Mouse (Mus musculus) A20 (cell line): Measurements from ENCODE around the gene Zfyve28.

Source experiments
- DNase-seq: peaks from one replicate; pipeline ENCODE4 v3.0.0-alpha.2; 2011; ENCODE audit warnings: low read depth, low spot score

Gene Zfyve28

DNA sequence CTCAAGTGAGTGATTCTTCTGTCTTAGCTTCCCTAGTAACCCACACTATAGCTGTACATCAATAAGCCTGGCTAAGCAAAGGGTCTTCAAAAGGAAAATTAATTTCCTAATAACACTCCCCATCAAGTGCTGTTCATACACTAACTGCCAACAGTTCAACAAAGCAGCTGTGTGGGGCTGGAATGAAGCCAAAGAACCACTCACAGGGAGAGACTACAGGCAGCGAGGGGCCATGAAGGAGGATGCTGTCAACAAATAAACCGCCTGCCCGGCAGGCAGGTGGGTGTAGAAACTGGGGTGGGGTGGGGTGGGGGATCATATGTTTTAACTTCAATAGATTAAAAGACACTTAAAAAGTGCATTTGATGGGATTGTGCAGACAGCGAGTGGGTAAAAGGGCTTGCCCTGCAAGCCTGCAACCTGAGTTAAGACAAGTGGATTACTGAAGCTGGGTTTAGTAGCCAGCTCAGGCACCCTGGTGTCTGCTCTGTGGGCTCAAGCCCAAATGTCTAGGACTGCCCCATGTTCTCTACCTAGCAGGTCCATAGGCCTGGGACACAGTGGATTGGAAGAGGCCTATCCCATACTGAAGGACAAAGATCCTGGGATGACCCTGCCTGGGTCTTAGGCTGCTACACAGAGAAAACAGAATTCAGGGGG, 35.8 kb downstream of the Zfyve28 start:
- DNase-seq, result no peak

DNA sequence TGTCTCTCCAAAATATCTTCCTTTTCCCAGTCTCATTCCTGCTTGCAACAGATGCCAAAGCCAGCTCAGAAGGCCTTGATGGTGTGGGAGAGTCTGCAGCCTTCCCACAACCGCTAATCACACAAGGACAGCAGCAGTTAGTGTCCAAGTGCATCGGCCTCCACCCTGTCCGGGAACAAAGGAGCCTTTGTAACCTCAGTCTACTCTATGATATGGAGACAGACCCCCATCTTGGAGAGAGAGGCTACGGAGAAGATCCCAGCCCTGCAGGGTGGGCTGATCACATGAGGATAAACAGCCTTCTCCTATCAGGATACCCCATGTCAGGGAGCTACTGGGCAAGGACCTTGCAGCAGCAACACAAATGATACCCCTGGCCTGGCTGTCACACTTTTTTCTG, 36.5 kb downstream of the Zfyve28 start:
- DNase-seq, result no peak

GRCm38 (mm10) chr5:34250090-34250489, 38.2 kb downstream of the Zfyve28 start:
- no peak for DNase-seq

GRCm38 (mm10) chr5:34249132-34249531, 39.1 kb downstream of the Zfyve28 start:
- DNase-seq, result no peak

DNA sequence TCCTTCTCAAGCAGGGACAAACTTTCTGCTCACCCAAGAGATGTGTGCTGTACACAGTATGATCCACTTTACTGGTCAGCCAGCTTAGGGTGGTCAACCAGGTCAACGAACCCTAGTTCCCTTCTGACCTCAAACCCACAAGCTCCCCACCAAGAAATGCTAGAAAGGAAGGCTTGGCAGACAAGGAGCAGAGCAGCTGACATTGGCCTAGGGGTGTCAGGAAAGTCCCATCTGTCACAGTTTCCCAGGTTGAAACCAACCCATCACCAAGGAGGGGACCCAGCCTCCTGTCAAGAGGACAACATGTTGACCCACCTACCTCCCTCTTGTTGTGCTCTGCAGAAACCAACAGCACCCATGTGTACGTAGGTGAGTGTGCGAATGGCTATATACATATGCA, 41.8 kb downstream of the Zfyve28 start:
- DNase-seq, result no peak

- DNase-seq, result no peak
These were observed 45.2 kb downstream of the Zfyve28 start for GRCm38 (mm10) chr5:34243062-34243461.

GRCm38 (mm10) chr5:34242224-34242963, 45.9 kb downstream of the Zfyve28 start:
- DNase-seq, result no peak

DNA sequence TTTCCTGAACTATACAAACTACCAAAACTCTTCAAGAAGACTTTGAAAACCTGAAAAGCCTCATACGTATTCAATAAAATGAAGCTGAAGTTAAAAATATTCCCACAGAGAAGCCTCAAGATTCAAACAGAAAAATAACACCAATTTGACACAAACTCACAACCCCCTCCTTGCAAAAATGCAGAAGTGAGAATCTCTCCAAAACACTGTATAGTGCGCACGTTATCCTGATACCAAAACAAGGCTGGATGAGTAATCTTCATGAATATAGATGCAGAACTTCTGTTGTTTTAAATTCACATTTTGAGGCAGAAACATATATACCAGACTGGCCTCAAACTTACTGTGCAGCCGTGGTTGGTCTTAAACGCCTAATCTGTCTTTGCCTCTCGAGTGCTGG, 49.8 kb downstream of the Zfyve28 start:
- peak; percentile 62 for DNase-seq

GRCm38 (mm10) chr5:34235898-34236420, 52.3 kb downstream of the Zfyve28 start:
- DNase-seq, result peak; percentile 79

DNA sequence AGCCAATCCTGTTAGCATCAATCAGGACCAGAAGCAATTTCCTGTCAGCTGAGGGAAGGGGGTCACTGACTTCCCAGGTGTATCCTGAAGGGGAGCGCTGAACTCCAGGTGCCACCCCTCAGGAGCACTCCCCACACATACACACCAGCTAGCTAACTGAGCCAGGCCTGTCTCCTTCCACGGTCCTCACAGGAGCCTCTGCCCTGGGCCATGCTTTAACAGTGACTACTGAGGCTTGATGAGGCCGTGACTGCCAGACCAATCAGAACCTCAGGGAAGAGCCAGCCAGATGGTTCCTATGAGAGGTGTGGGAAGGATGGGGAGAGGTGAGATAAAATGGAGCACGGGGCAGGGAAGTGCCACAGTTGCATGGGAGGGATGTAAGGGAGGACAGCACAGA, 53.2 kb downstream of the Zfyve28 start:
- no peak for DNase-seq

- no peak for DNase-seq
These were observed 55.1 kb downstream of the Zfyve28 start for GRCm38 (mm10) chr5:34233221-34233515.

DNA sequence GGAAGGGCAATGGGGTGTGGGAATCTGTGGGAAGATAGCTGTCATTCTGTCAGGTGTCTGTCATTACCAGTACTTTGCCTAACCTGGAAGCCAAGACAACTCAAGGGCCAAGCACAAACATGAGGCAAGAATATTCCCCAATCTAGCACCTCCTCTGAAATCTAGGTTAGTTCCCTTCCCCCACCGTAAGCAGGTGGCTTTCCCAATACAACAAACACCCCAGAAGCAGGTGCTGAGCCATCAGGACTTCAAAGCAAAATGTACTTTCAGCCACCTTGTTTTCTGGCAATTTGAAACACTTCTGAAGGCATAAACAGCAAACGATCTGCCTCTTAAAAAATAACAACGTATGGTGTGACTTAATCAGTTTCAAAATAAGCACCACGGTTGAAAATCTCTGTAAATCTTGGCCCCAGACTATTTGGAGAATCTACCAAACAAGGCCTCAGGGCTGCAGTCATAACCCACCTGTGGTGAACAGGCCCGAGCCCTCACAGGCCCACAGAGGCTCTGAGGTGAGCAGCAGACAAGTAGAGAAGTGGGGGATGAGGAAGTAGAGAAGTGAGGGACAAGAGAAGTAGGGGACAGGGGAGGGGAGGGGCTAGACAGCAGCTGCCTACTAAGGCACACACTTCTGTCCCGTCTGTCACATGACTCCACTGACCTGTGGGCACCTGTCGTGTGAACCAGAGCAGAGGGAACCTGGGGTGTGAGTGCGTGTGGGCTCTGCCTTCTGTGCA, 55.6 kb downstream of the Zfyve28 start:
- peak; percentile 87 for DNase-seq

GRCm38 (mm10) chr5:34231901-34232300, 56.3 kb downstream of the Zfyve28 start:
- DNase-seq, result peak; percentile 25

DNA sequence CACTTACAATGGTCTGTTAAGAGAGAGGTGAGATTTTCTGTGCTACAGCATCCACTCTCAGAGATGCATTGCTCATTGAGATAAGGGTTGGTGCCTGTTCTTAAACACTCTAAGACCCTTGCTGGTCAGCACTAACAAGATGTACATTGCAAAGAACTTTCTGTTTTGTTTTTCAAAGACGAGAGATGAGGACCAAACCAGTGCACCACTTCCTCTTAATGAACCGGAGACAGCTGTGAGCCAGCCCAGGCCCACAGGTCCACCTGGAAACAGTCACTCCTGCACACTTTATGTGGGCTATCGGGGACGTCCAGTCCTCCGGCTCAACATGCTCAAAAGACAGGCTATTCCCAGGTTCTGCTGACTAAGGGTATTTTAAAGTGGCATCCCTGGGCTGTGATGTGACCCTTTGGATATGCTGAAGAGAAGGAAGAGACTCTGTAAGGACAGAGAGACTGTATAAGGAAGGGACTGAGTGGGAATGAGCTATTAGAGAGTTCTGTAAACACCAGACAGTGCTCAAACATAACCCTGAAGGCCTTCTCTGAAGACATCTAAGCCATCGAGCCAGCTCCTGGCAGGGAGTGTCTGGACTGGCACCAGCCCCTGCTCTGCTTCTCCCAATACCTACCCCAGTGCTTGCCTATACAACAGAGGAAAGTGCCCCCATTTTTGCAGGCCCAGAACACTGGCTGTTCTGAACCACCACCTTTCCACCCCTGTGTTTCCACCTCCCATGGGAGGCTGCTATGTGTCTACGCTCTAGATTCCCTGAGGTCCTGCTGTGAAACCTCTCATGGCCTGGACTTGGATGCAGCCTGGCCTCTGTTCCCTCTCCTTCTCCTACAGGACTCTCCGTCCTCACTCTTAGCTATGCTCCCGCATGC, 57.4 kb downstream of the Zfyve28 start:
- DNase-seq, result peak; percentile 79

DNA sequence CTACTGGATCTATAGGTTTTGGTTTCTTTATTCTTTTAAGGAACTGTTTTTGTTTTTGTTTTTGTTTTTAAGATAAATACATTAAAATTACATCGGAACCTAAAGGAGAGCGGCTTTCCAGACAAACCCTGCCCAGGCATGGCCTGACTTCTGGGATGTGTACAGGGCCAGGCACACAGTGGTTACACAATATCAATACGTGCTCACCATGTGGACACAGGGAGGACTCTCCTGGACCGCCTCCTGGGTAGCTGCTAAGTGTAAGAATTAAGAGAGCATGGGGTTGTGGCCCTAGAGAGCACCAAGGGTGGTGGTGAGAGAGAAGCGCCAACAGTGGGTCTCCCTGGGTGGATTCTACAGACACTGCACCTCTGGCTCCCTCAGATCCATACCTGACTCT, 58.7 kb downstream of the Zfyve28 start:
- DNase-seq, result no peak

GRCm38 (mm10) chr5:34225516-34225915, 62.7 kb downstream of the Zfyve28 start:
- no peak for DNase-seq

GRCm38 (mm10) chr5:34224515-34224914, 63.7 kb downstream of the Zfyve28 start:
- DNase-seq, result no peak

DNA sequence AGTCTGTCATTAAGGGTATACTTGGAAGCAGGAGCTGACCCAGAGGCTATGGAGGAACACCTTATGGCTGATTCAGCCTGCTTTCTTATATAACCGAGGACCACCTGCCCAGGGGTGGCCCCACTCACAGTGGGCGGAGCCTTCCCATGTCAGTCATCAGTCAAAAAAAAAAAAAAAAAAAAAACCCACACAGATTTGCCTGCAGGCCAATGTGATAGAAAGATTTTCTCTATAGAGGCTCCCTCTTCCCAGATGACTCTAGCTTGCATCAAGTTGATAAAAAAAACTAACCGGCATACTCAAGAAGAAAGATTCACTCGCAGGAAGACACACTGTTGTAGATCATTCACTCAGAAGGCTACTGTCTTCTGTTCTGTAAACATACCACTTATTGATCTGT, 68.2 kb downstream of the Zfyve28 start:
- no peak for DNase-seq

DNA sequence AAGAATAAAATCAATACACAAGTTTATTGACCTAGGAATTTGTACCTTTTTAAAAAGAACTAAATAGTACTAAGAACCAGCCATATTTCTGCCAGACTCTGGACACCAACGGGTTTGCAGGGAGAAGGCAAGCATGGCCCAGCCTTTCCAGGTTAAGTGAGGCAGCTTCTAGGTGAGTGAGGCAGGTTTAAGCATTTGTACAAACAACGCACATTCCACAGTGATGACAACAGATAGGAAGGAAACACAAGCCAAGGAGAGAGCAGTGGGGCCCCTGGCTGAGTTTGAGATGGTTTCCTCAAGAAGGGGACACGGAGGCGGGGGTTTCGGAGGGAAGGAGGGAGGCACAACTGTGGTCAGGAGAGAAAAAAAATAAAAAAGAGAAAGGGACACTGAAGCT, 69.6 kb downstream of the Zfyve28 start:
- DNase-seq, result no peak

DNA sequence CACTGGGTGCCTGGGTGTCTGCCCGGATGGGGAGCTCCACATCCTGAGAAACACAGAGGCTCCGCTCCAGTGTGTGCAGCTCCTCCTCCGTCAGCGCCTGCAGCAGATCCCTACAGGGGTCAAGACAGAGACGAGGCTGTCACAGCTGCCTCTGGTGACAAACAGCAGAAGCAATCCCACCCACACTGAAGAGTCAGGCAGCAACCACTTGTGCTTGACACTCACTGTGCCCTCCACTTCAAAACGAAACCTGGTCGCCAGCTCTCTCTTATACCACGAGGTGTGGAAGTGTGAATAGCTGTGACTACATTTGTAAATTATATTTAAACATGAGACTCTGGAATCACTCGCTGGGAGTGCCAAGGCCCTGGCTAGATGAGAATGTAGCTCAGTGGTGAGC, 70.5 kb downstream of the Zfyve28 start:
- no peak for DNase-seq

GRCm38 (mm10) chr5:34216025-34216424, 72.2 kb downstream of the Zfyve28 start:
- no peak for DNase-seq

DNA sequence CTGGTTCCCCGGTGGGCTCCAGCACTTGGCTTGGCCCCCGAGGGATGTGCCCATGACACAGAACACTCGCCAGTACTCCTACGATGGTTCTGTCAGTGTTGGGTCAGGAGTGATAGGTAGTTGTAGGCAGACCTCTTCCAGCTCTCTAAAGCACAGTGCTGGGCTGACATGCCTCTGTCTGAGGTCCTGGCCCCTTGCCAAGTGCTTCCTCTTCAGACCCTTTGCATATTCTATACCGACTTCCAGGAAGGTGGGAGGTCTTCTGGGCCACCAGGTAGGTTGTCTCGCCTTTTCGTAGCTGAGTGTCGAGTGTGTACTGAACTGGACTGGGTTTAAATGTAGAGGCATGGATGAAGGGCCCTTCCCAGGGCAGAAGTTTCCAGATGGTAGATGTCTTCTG, 74.6 kb downstream of the Zfyve28 start:
- no peak for DNase-seq
